Mouse (Mus musculus) E14TG2a.4 (cell line): ENCODE measurements at regions not wholly inside any gene's neighbourhood (a gene's known extent, or its start where the extent isn't known, plus 50 kb on each side); places are given as distances from the start of the nearest gene placed in this dataset.

ENCODE experiments used
- H3K27me3 ChIP-seq: 2 replicates; pipeline ENCODE4 v1.6.1; 2014; ENCODE audit warnings: low read length, control low read depth; ENCODE audit not compliant: insufficient read depth
- H3K36me3 ChIP-seq: 2 replicates; pipeline ENCODE4 v1.6.1; 2014; ENCODE audit warnings: low read length, control low read depth; ENCODE audit not compliant: insufficient read depth
- H3K4me1 ChIP-seq: replicated peaks from 2 replicates; pipeline ENCODE4 v1.6.1; 2014; ENCODE audit warnings: low read depth, low read length, control low read depth
- H3K4me3 ChIP-seq: replicated peaks from 2 replicates; pipeline ENCODE4 v1.5.1; 2014; ENCODE audit warnings: mild to moderate bottlenecking, low read length
- H3K9me3 ChIP-seq: 2 replicates; pipeline ENCODE4 v1.6.1; 2014; ENCODE audit warnings: low read length, control low read depth
- CTCF ChIP-seq: conservative IDR thresholded peaks from 2 replicates; pipeline ENCODE4 v1.5.1; 2014; ENCODE audit warnings: low read length
- NANOG ChIP-seq: IDR thresholded peaks from 2 replicates; pipeline ENCODE4 v1.6.1; 2014; ENCODE audit warnings: borderline replicate concordance, low read length, mixed read lengths
- POU5F1 ChIP-seq: IDR thresholded peaks from 2 replicates; pipeline ENCODE4 v1.6.1; 2014; ENCODE audit warnings: low read length, borderline replicate concordance

DNA sequence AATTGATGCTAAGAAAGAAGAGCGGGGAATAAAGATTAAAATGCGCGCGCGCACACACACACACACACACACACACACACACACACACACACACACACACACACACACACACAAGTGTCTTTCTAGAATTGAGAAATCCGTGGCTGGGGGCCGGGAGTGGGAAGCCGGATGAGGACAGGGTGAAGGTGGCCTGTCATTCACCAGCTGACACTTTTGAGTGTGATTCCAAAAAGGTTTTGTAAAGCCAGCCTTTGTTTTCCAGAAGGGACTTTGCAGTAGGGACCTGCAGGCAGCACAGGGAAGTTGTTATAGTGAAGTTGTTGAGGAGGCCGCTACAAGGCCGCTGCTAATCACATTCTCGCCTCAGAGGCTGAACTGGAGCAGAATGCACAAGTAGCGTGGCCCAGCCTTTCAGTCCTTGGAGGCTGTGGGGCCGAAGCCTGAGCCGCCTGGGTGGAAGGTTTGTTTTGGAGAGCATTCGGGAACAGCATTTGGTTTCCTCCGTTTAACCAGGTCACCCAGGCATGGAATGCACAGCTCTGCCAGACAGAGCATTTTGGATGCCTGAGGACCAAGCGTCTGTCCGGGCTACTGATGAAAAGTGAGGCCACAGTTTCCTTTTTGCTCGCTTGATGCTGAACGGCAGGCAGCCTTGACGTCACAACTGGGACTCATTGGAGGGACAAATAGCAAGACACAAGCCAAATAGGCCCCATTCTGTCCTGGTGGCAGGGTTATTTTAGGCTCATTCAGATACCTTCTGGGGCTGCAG, 137.3 kb upstream of the Klf14 start:
- TF ChIP-seq POU5F1 (no peak), NANOG (no peak), CTCF (no peak)
- H3K9me3 ChIP-seq = no peaks in the 10 kb centered on the region
- no peaks in the 10 kb centered on the region for H3K36me3 ChIP-seq
- no peaks in the 10 kb centered on the region; the same call in 1 of the 2 replicates for H3K27me3 ChIP-seq
- H3K4me1 ChIP-seq = peaks cover 16% of the 10 kb centered on the region
- H3K4me3 ChIP-seq = peak overlapping the region; percentile 48; the same call in 1 of the 2 replicates

DNA sequence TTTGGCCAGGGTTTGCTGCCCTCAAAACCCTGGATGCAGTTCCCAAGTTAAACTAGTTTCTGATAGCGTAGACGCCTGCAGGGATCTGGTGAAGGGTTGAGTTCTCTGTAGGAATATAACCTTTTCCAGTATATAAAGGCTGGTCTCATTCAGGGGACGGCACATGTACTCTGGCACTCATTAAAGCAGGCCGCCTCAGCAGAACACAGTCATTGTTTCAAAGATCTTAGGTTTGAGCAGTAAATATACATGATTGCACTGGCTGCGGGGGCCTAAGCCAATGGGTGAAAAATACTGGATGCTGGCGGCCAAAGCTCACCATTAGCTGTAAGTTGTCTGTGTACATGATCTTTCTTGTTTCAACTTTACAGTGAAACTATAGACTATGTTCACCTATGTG, 137.9 kb upstream of the Klf14 start:
- TF ChIP-seq POU5F1 = no peak
- no peak for TF ChIP-seq NANOG
- TF ChIP-seq CTCF = no peak
- H3K9me3 ChIP-seq = no peaks in the 10 kb centered on the region

DNA sequence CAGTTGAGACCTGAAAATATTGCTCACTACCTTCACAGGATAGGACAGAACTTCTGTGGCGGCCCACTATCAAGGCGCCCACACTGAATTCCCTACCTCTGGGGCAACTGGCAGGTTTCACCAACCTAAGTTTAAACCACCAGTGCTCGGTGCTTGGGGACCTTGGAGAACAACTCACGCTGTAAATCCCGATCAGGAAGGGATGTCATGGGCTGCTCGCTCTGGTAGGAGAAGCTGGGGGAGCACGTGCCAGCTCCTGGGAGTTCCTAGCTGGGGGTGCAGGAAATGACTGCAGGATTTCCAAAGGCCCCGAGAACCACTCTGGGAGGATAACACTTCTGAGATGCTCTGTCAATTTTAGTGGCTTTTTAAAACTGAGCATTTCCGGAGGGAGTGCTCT, 138.4 kb upstream of the Klf14 start:
- Histone ChIP-seq H3K9me3 (no peaks in the 10 kb centered on the region), H3K4me3 (no peak overlapping the region), H3K27me3 (no peaks in the 10 kb centered on the region; the same call in 1 of the 2 replicates), H3K36me3 (no peaks in the 10 kb centered on the region), H3K4me1 (peaks cover 13% of the 10 kb centered on the region)
- TF ChIP-seq NANOG = no peak

More for the DNA sequence above, 137.9 kb upstream of the Klf14 start:
- Histone ChIP-seq H3K4me1 (peaks cover 13% of the 10 kb centered on the region), H3K4me3 (peak overlapping the region; percentile 48; the same call in 1 of the 2 replicates), H3K27me3 (no peaks in the 10 kb centered on the region; the same call in 1 of the 2 replicates), H3K36me3 (no peaks in the 10 kb centered on the region)

DNA sequence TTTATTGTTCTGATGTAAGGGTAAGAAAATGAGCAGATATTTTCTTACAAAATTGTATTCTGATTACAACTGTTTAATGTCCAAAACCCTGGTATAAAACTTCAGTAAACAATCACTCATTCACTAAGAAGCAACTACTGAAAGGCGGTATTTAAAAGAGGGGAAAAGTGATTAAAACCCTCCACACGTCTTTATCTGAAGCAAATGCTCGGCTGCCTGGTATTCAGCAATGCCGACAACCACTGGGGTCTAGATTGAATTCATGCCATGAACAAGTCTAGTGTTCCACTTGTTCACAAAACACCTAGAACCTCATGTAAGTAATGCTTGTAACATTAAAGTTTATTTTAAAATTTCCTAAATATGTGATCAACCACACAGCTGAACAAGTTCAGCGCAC, 139.2 kb upstream of the Klf14 start:
- Histone ChIP-seq H3K4me3 (no peak overlapping the region), H3K27me3 (no peaks in the 10 kb centered on the region; the same call in 1 of the 2 replicates), H3K4me1 (peaks cover 13% of the 10 kb centered on the region), H3K36me3 (no peaks in the 10 kb centered on the region), H3K9me3 (no peaks in the 10 kb centered on the region)
- TF ChIP-seq CTCF (no peak), POU5F1 (no peak), NANOG (no peak)

DNA sequence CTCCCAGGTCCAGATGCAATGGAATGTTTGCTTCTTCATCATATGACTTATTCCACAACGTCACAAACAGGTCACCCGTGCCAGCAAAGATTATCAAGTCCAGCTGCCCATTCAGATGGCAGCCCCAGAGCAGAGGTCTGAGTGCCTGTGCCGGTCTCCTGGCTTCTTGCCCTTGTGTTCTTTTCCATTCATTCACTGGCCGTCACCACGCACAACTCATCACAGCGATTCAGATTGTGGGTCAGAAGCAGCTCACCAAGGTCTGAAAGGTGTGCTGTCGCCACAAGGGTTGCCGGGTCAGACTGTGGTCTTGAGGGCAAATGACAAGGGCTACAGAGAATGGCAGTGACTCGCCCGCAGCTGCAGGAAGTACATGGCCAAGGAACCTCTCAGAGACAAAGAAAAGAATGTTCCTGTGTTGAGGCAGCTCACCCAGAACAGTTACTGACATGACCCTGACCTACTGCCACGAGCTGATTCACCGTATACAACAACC, 141.3 kb upstream of the Klf14 start:
- peaks cover 13% of the 10 kb centered on the region for H3K4me1 ChIP-seq
- TF ChIP-seq POU5F1 (no peak), NANOG (no peak), CTCF (no peak)
- H3K27me3 ChIP-seq = no peaks in the 10 kb centered on the region; the same call in 1 of the 2 replicates
- no peak overlapping the region for H3K4me3 ChIP-seq
- H3K36me3 ChIP-seq = no peaks in the 10 kb centered on the region
- H3K9me3 ChIP-seq = no peaks in the 10 kb centered on the region

DNA sequence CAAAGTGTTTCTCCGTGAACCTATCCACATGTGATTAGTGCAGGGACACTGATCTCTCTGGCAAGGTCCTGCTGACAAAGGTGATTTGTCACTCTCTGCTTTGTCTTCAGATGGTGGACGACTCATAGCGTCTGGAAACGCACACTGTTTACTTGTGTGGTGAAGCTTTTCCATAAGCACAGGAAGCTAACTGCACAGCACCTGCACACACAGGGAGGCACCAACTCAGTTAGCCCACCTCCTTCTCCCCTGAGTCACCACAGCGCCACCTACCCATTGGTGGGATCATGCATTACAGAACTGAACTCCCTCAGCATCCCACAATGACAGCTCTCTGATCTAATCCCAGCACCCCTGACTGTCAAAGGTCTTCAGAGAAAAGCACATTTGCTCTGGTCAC, 141.9 kb upstream of the Klf14 start:
- no peaks in the 10 kb centered on the region for H3K36me3 ChIP-seq
- TF ChIP-seq CTCF (peak; percentile 22), NANOG (no peak)
- H3K4me3 ChIP-seq = no peak overlapping the region
- no peaks in the 10 kb centered on the region for H3K9me3 ChIP-seq
- H3K27me3 ChIP-seq = no peaks in the 10 kb centered on the region; the same call in 1 of the 2 replicates
- peaks cover 13% of the 10 kb centered on the region for H3K4me1 ChIP-seq

DNA sequence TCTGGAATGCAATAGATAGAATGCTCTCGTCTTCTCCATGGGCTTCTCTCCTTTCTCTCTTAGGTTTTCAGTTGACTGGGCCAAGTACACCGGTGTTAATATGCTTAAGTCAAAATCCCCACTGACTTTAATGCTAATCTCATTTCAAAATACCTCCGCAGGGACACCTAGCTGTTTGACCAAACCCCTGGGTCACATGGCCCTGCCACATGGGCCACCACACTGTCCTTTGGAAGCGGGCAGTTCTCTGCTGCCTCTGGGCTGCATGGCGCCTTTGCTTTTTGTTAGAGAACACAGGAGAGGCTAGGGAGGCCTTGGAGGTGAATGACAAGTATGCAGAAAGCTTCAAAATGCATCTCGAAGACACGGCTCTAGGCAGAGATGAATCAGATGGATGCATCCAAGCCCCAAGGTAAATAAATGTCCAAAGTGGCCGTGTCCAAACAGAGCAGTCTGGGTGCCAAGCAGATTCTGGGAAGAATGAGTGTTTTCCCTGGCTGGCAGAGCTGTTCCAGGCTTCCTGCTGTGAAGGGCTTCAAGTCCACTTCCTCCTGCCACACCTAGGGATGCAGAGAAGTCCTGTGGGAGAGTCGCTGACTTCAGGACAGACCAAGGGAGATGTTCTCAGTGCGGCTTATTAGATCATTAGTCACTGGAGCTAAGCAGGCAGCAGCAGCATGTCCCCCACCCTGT, 147.4 kb upstream of the Klf14 start:
- H3K4me3 ChIP-seq = no peak overlapping the region
- H3K27me3 ChIP-seq = no peaks in the 10 kb centered on the region
- TF ChIP-seq NANOG = no peak
- TF ChIP-seq CTCF = no peak
- TF ChIP-seq POU5F1 = no peak
- H3K4me1 ChIP-seq = no peaks in the 10 kb centered on the region
- no peaks in the 10 kb centered on the region for H3K36me3 ChIP-seq
- H3K9me3 ChIP-seq = peaks cover 5% of the 10 kb centered on the region; the same call in 1 of the 2 replicates

DNA sequence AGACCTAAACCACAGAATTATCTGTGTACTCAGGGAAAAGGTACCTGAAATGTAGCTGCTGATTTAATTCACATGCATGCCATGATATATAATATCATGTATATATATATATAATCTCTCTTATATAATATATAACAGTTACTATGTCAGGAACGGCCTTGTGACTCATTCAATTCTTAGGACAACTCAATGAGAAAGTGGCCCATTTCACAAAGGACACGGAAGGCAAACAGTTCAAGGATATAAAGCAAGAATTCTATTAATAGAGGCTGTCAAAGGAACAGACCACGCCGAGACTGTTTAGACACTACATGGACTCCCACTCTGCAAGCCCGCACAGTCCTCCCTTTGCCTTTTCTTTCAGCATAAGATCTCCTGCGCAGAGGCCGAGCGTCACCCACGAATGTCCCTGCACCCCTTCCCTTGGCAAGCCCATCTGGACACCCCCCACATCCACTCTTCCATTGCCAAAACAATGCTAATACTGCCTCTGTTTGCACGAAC, 148.0 kb upstream of the Klf14 start:
- Histone ChIP-seq H3K9me3 (peaks cover 5% of the 10 kb centered on the region; the same call in 1 of the 2 replicates), H3K36me3 (no peaks in the 10 kb centered on the region), H3K4me1 (no peaks in the 10 kb centered on the region), H3K27me3 (no peaks in the 10 kb centered on the region), H3K4me3 (no peak overlapping the region)
- no peak for TF ChIP-seq NANOG
- TF ChIP-seq POU5F1 = no peak
- no peak for TF ChIP-seq CTCF

DNA sequence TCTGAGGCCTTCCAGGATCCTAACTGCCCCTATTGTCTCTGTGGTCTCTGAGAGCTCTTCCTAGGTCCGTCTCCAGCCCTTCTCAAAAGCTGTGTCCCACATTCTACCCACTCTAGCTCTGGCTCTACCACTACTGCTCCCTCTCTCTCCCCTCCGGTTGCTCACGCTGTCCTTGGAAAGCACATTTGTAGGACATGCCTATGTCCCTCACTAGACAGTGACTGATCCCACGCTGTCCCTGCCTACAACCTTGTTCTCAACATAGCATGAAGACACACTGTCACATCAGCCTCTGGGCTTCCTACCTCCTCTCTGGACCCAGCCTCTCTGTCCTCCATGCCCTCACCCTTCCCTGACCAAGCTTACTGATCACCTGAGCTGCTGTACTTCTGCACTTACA, 148.5 kb upstream of the Klf14 start:
- Histone ChIP-seq H3K4me1 (no peaks in the 10 kb centered on the region), H3K27me3 (no peaks in the 10 kb centered on the region), H3K4me3 (no peak overlapping the region), H3K9me3 (peaks cover 5% of the 10 kb centered on the region; the same call in 1 of the 2 replicates), H3K36me3 (no peaks in the 10 kb centered on the region)
- no peak for TF ChIP-seq NANOG
- no peak for TF ChIP-seq CTCF
- no peak for TF ChIP-seq POU5F1
